Mouse (Mus musculus) forebrain, embryonic 10.5 days (tissue): ENCODE measurements around the gene 1110051M20Rik. TPM values are rescaled to one million over a fixed set of nuclear protein-coding genes. Genes with fewer than 3 reads are reported as not detected.
A peak's percentile ranks its signal among the peaks of the same experiment; 100 is the strongest.

Experiments used
- DNase-seq: peaks from one replicate; pipeline ENCODE4 v3.0.0-alpha.2; 2017; ENCODE audit warnings: low spot score; ENCODE audit errors: extremely low spot score
- H3K27ac ChIP-seq: fragments of 300-500 bp; sonication (generic); 2 replicates; pipeline ENCODE4 v1.5.1; 2016; ENCODE audit warnings: mild to moderate bottlenecking
- H3K27me3 ChIP-seq: fragments of 300-500 bp; sonication (generic); 2 replicates; pipeline ENCODE4 v1.6.1; 2016; ENCODE audit warnings: mild to moderate bottlenecking; ENCODE audit not compliant: poor library complexity, severe bottlenecking
- H3K36me3 ChIP-seq: fragments of 300-500 bp; sonication (generic); replicated peaks from 2 replicates; pipeline ENCODE4 v1.6.1; 2016; ENCODE audit warnings: mild to moderate bottlenecking, moderate library complexity
- H3K4me1 ChIP-seq: fragments of 300-500 bp; sonication (generic); 2 replicates; pipeline ENCODE4 v1.6.1; 2016
- H3K4me3 ChIP-seq: fragments of 300-500 bp; sonication (generic); 2 replicates; pipeline ENCODE4 v1.5.1; 2016; ENCODE audit warnings: mild to moderate bottlenecking, moderate library complexity
- H3K9me3 ChIP-seq: fragments of 300-500 bp; sonication (generic); 2 replicates; pipeline ENCODE4 v1.6.1; 2016; ENCODE audit warnings: mild to moderate bottlenecking, moderate library complexity
- WGBS: fragments of 180-500 bp; shearing (Covaris S2); methylation state at CpG from one replicate; pipeline ENCODE4 v1.1.7; 2016; 5-methylcytosine and 5-hydroxymethylcytosine counted together
- polyA plus RNA-seq: library from polyadenylated mRNA; unstranded; fragments of >200 nt; fragmentation: Nextera tagmentation; extraction: Ambion mirVana; gene quantifications from 2 replicates; pipeline ENCODE4 v1.2.1, GENCODE M21; 2016

1110051M20Rik gene
- polyA plus RNA-seq, 1 experiment from 2014 or later = 100 TPM

- WGBS = 83% methylated on average over 3 of the region's 3 CpGs
- Histone ChIP-seq H3K4me3 (no peak overlapping the region), H3K27me3 (no peaks in the 10 kb centered on the region), H3K27ac (0 out of 2 replicates have a peak overlapping the region, but pooled peaks have one; percentile 11), H3K36me3 (peaks cover 14% of the 10 kb centered on the region), H3K9me3 (no peaks in the 10 kb centered on the region), H3K4me1 (peaks cover 14% of the 10 kb centered on the region)
- no peak for DNase-seq
Observed at GRCm38 (mm10) chr2:91302845-91303244, 141.7 kb downstream of the 1110051M20Rik start.

DNA sequence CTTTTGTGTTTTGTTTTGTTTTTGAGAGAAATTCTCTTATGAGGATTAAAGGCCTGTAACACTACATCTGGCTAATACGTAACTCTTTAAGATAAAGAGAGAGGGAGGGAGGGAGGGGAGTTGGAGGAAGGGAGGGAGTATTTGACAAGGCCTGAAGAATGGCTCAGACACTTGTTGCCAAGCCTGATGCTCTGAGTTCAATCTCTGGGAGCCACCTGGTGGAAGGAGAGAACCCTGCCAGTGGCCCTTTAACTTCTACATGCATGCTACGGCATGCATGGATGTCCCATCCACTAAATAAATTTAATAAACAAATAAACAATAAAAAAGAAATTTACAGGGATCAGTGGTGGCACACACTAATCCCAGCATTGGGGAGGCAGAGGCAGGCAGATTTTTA, 142.7 kb downstream of the 1110051M20Rik start:
- H3K4me3 ChIP-seq = no peak overlapping the region
- H3K27ac ChIP-seq = no peak overlapping the region
- DNase-seq = no peak
- WGBS = 88% methylated on average over 2 of the region's 2 CpGs
- H3K27me3 ChIP-seq = no peaks in the 10 kb centered on the region
- peaks cover 8% of the 10 kb centered on the region for H3K4me1 ChIP-seq
- no peaks in the 10 kb centered on the region for H3K9me3 ChIP-seq
- H3K36me3 ChIP-seq = peaks cover 14% of the 10 kb centered on the region

DNA sequence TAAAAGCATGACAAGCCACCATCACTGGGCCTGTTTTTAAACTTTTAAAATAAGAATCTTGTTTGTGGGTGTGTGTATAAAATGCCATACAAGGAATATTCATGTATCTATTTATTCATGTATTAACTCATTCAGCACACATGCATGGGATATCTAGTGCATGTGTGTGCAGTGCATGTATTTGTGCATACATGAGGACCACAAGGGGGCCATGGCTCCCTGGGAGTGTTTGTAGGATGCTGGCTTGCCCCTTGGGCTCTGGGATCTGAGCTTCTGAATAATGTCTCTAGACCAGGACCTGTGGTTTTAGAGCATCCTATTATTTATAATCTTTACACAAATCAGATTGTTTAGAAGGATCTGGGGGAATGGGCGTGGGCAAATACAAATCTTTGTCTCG, 143.7 kb downstream of the 1110051M20Rik start:
- no peak overlapping the region for H3K4me3 ChIP-seq
- H3K27me3 ChIP-seq = no peaks in the 10 kb centered on the region

GRCm38 (mm10) chr2:91299156-91299555, 145.3 kb downstream of the 1110051M20Rik start:
- no peak for DNase-seq
- Histone ChIP-seq H3K27me3 (no peaks in the 10 kb centered on the region), H3K4me3 (no peak overlapping the region), H3K36me3 (peaks cover 11% of the 10 kb centered on the region), H3K9me3 (no peaks in the 10 kb centered on the region), H3K27ac (peak overlapping the region; percentile 42), H3K4me1 (peaks cover 8% of the 10 kb centered on the region)
- 54% methylated on average over 3 of the region's 3 CpGs for WGBS

More for the DNA sequence above, 143.7 kb downstream of the 1110051M20Rik start:
- H3K36me3 ChIP-seq = peaks cover 14% of the 10 kb centered on the region
- H3K4me1 ChIP-seq = peaks cover 8% of the 10 kb centered on the region
- H3K27ac ChIP-seq = no peak overlapping the region
- 92% methylated on average over 2 of the region's 2 CpGs for WGBS
- no peaks in the 10 kb centered on the region for H3K9me3 ChIP-seq
- DNase-seq = no peak

DNA sequence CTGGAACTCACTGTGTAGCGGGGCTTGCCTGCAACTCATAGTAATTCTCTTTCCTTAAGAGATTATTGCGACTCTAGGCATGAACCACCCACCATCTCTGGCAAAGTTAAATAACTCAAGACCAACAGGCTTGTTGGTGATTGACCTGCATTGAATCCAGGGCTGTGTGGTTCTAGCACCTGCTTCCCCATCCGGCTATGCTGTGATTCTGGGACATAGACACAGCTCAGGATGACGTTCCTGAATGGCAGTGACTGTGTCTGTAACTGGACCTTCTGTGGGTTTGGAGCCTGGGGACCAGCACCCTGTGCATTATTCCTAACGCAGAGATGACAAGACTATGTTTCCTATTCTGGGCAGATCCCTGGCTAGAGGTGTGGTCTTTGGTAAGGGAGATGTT, 148.6 kb downstream of the 1110051M20Rik start:
- 0 out of 2 replicates have a peak, but pooled peaks cover 4% of the 10 kb centered on the region for H3K36me3 ChIP-seq
- no peak overlapping the region for H3K4me3 ChIP-seq
- peaks cover 14% of the 10 kb centered on the region for H3K4me1 ChIP-seq
- H3K9me3 ChIP-seq = no peaks in the 10 kb centered on the region
- WGBS = 93% methylated on average over 5 of the region's 5 CpGs
- no peaks in the 10 kb centered on the region for H3K27me3 ChIP-seq
- no peak for DNase-seq
- no peak overlapping the region for H3K27ac ChIP-seq

GRCm38 (mm10) chr2:91294226-91294625, 150.3 kb downstream of the 1110051M20Rik start:
- 89% methylated on average over 3 of the region's 3 CpGs for WGBS
- Histone ChIP-seq H3K27me3 (no peaks in the 10 kb centered on the region), H3K36me3 (0 out of 2 replicates have a peak, but pooled peaks cover 4% of the 10 kb centered on the region)

GRCm38 (mm10) chr2:91291197-91292007, 153.1 kb downstream of the 1110051M20Rik start:
- DNase-seq = no peak
- peaks cover 7% of the 10 kb centered on the region for H3K4me1 ChIP-seq
- H3K27ac ChIP-seq = peak overlapping the region; percentile 21; the same call in 1 of the 2 replicates
- WGBS = 82% methylated on average over 12 of the region's 12 CpGs
- H3K27me3 ChIP-seq = no peaks in the 10 kb centered on the region
- H3K4me3 ChIP-seq = no peak overlapping the region
- H3K9me3 ChIP-seq = no peaks in the 10 kb centered on the region
- H3K36me3 ChIP-seq = peaks cover 13% of the 10 kb centered on the region

More at GRCm38 (mm10) chr2:91294226-91294625, 150.3 kb downstream of the 1110051M20Rik start:
- peaks cover 10% of the 10 kb centered on the region for H3K4me1 ChIP-seq
- H3K9me3 ChIP-seq = no peaks in the 10 kb centered on the region
- no peak overlapping the region for H3K27ac ChIP-seq
- no peak overlapping the region for H3K4me3 ChIP-seq
- DNase-seq = no peak

DNA sequence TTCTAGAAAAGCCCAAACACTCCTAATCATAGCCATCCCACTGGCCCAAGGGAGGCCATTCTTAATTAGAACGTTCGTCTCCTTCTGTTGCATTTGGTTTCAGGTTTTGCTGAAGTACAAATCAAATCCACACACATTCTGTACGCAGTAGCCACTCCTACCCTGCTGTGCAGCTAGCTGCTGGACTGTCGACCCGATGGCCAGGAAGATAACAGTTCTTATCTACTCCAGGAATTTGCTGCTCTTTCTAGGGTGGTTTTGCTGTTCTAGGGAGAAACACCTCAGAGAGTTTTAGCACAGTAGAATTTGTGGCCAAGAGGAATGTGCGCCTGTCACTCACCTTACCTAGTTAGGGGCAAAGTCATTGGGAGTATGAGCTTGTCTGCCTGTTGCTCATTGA, 156.9 kb downstream of the 1110051M20Rik start:
- WGBS = 77% methylated on average over 6 of the region's 6 CpGs
- H3K36me3 ChIP-seq = peaks cover 9% of the 10 kb centered on the region
- no peak overlapping the region for H3K4me3 ChIP-seq
- H3K4me1 ChIP-seq = peaks cover 22% of the 10 kb centered on the region
- H3K27me3 ChIP-seq = no peaks in the 10 kb centered on the region
- no peaks in the 10 kb centered on the region for H3K9me3 ChIP-seq
- no peak for DNase-seq
- no peak overlapping the region for H3K27ac ChIP-seq

- peak overlapping the region; percentile 71 for H3K27ac ChIP-seq
- no peaks in the 10 kb centered on the region for H3K9me3 ChIP-seq
- peak; percentile 76 for DNase-seq
- H3K36me3 ChIP-seq = peaks cover 14% of the 10 kb centered on the region
- peaks cover 27% of the 10 kb centered on the region for H3K4me1 ChIP-seq
- whole genome bisulfite sequencing = 15% methylated on average over 7 of the region's 7 CpGs
- H3K27me3 ChIP-seq = no peaks in the 10 kb centered on the region
- H3K4me3 ChIP-seq = no peak overlapping the region
Observed at GRCm38 (mm10) chr2:91285885-91286505, 158.5 kb downstream of the 1110051M20Rik start.

- 74% methylated on average over 13 of the region's 13 CpGs for WGBS
Observed at GRCm38 (mm10) chr2:91284375-91285199, 159.9 kb downstream of the 1110051M20Rik start.

DNA sequence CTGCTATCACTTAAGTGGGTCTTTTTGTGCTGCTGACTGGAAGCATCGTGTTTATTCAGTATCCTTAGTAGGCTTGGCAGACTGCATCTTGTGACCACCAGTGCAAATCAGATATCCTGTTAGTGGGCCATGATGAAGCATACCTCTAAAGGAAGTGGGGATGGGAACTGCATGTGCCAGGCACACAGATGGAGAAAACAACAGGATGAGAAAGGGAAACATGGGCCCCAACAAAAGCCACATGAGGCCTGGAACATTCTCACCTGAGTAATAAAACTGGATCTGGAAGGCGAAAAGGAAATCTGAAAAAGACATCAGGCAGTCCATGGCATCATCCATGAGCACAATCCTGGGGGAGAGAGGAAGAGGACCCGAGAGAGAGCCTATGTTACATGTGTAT, 160.5 kb downstream of the 1110051M20Rik start:
- no peak overlapping the region for H3K4me3 ChIP-seq
- no peak overlapping the region for H3K27ac ChIP-seq
- 90% methylated on average over 3 of the region's 3 CpGs for WGBS
- no peak for DNase-seq
- H3K36me3 ChIP-seq = peaks cover 14% of the 10 kb centered on the region
- peaks cover 27% of the 10 kb centered on the region for H3K4me1 ChIP-seq
- no peaks in the 10 kb centered on the region for H3K27me3 ChIP-seq
- H3K9me3 ChIP-seq = no peaks in the 10 kb centered on the region

More at GRCm38 (mm10) chr2:91284375-91285199, 159.9 kb downstream of the 1110051M20Rik start:
- no peak overlapping the region for H3K27ac ChIP-seq
- no peak for DNase-seq
- H3K9me3 ChIP-seq = no peaks in the 10 kb centered on the region
- H3K4me3 ChIP-seq = no peak overlapping the region
- peaks cover 27% of the 10 kb centered on the region for H3K4me1 ChIP-seq
- H3K36me3 ChIP-seq = peaks cover 14% of the 10 kb centered on the region
- no peaks in the 10 kb centered on the region for H3K27me3 ChIP-seq

DNA sequence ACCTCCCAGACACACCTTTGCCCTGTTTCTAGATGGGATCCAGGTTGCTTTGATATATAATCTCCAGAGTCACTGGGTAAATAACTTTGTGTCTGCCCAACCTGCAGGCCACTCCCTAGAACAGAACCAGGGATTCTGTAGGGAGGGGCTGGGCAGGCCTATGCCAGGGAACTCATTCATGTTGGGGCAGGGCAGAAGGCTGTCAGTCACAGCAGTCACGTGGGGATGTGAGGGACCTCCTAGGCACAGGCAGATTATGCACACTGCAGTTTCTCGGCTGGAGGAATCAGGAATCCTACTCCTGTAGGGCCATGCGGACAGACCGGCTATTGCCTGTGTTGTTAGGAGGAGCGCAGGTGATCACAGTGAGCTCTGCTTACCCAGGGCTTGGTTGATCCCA, 163.1 kb downstream of the 1110051M20Rik start:
- H3K27me3 ChIP-seq = no peaks in the 10 kb centered on the region
- H3K9me3 ChIP-seq = no peaks in the 10 kb centered on the region
- H3K4me1 ChIP-seq = peaks cover 24% of the 10 kb centered on the region
- H3K27ac ChIP-seq = 0 out of 2 replicates have a peak overlapping the region, but pooled peaks have one; percentile 2
- no peak overlapping the region for H3K4me3 ChIP-seq
- 50% methylated on average over 5 of the region's 5 CpGs for WGBS
- no peak for DNase-seq
- H3K36me3 ChIP-seq = peaks cover 30% of the 10 kb centered on the region
